Mouse (Mus musculus) layer of hippocampus, postnatal 25 days (tissue): ENCODE measurements around the gene Sf3a3. TPM values are rescaled to one million over a fixed set of nuclear protein-coding genes. Genes with fewer than 3 reads are reported as not detected.
"Not testable (repeated sequence)": the region's sequence is repeated elsewhere in the genome, so short reads cannot be mapped to it uniquely, and the experiment has no call there.

Experiments
- DNase-seq, 2 experiments: peaks; one replicate each; pipeline ENCODE4 v3.0.0; 2022; ENCODE audit warnings: mixed read lengths in 2 of 2, low spot score in 1 of 2; ENCODE audit errors: extremely low spot score in 1 of 2
- total RNA-seq, 2 experiments: library from RNA; stranded (reverse); gene quantifications; 2 replicates each; pipeline ENCODE4 v1.2.3; 2021

Gene Sf3a3
- total RNA-seq, 2 experiments from 2014 or later = 34.6 to 34.8 TPM

GRCm38 (mm10) chr4:124695786-124696516 lies 18.6 kb upstream of the Sf3a3 start:
- DNase-seq = no peak

GRCm38 (mm10) chr4:124699791-124700190 lies 14.8 kb upstream of the Sf3a3 start:
- DNase-seq = no peak

DNA sequence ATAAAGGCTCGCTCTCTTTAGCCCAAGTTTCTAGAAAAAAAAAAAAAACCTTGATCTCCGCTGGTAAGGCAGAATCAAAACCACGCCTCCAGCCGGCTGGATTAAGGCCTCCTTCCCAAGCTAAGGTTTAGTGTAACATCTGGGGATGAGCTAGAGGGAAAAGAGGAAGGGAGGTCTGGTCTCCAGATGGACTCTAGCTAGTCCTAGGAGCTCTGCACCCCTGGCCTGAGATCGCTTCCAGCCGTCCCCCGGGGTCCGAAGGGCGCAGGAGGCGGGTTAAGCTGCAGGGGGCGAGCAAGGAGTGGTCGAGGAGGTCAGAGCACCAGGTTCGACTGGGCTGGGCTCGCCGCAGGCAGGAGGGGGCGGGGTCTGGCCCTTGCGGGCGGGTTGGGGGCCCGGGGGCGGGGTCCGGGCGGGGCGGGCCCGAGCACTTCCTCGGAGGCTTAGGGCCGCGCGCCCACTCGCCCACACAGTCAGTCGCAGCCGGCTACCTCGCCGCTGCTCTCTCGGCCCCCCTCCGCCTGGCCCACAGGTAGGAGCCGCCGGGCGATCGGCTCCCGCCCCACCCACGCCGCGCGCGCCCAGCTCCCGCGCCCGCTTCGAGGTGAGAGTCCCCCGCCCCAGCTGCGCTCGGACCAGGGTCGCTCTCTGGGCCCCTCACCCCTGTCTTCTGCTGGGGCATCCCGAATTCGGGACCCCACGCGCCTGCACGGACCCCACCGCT lies 14.2 kb upstream of the Sf3a3 start, which contains the start of gene Fhl3:
Gene Fhl3 (plus strand): TSS at position 454 of the 724 bp plus-strand sequence.
- DNase-seq = no peak

- DNase-seq = no peak
Observed at GRCm38 (mm10) chr4:124701052-124701845, 13.3 kb upstream of the Sf3a3 start.

GRCm38 (mm10) chr4:124701916-124702315 lies 12.7 kb upstream of the Sf3a3 start:
- DNase-seq = no peak

GRCm38 (mm10) chr4:124703406-124703805 lies 11.2 kb upstream of the Sf3a3 start:
- no peak for DNase-seq

DNA sequence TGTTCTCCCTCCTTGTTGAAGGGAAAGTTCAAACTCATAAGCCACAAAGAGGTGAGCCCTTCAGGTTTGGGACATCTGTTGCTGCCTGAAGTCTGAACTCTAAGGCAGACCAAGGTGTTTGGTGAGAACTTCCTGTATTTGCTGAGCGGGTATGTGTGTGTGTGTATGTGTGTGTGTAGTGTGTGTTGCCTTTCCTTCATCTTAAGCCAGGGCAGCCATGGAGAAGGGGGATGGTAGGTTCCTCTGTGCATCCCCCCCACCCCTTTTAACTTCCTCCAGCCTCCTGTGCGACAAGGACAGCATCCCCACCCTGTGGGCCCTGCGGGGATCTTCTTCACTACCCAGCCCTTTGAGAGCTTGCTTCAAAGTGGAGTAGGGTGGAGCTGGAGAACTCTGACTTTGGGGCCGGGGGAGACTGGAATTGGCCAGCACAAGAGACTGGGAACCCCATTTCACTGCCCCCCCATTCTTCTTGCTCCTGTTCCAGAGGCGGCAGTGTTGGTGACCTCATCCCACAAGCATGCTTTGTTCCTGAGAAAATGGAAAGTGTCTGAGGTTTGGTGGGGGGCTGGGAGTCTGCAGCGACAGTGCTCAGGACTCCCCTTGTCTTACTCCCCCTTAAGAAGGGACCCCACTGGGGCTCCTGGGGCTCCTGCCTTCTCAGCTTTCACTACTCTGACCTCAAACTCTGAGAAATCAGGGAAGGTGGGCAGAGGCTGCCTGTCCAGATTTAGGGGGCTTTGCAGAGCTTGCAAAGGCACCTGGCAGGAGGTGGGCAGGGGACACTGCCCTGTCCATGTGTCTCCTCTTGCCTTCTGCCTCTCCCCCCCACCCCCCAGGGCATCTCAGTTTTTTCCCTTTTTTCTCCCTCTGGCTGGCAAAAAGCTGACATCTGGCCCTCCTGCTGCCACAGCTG lies 10.4 kb upstream of the Sf3a3 start:
- no peak for DNase-seq

GRCm38 (mm10) chr4:124704797-124705474 lies 9.6 kb upstream of the Sf3a3 start:
- no peak for DNase-seq

- DNase-seq = no peak
Observed at GRCm38 (mm10) chr4:124705661-124706269, 8.8 kb upstream of the Sf3a3 start.

- DNase-seq = not testable (repeated sequence)
Observed at GRCm38 (mm10) chr4:124707381-124708199, 7.0 kb upstream of the Sf3a3 start.

DNA sequence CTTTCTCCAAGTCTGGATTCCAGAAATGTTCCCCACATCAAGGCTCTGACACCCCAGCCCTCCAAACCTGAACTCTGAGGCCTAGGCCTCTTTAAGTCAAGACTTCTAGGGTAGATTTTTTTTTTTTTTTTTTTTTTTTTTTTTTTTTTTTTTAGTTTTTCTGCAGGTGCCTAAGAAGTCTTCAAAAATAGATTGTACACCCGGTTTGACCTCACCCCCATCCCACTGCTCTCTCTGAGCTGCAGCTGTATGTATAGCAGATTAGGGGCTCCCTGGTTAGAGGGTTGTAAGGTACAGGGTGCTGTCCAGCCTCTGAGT lies 6.4 kb upstream of the Sf3a3 start:
- not testable (repeated sequence) for DNase-seq

- peak; percentile 41 to 52 for DNase-seq
Observed at GRCm38 (mm10) chr4:124708518-124709477, 5.8 kb upstream of the Sf3a3 start.

- DNase-seq = no peak
Observed at GRCm38 (mm10) chr4:124709961-124710446, 4.6 kb upstream of the Sf3a3 start.

- DNase-seq = no peak
Observed at GRCm38 (mm10) chr4:124710776-124711291, 3.7 kb upstream of the Sf3a3 start.

DNA sequence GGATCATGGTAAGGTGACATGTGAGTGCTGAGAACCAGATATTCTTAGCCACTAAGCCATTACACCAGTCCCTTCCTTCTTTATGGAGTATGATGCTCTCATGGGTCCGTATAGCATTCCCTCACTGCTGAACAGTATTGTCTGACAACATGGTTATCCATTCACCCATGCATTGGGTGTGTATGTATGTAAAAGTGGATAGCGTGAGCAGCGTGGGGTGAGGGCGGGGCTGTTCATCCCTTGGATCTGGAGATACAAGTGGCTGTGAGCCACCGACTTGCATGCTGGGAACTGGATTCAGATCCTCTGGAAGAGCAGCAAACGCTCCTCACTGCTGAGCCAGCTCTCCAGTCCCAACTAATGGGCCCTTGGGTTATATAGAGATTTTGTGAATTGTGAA lies 2.0 kb upstream of the Sf3a3 start:
- DNase-seq = no peak

DNA sequence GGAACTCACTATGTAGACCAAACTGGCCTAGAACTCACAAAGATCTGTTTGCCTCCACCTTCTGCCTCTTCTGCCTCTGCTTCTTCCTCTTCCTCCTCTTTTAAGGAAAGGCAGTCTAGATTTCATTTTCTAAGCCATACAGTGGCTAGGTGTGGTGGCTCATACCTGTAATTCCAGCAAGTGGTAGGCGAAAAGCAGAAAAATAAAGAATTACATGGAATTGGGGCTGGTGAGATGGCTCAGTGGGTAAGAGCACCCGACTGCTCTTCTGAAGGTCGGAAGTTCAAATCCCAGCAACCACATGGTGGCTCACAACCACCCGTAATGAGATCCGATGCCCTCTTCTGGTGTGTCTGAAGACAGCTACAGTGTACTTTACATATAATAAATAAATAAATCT lies 726 bp upstream of the Sf3a3 start:
- DNase-seq = not testable (repeated sequence)

DNA sequence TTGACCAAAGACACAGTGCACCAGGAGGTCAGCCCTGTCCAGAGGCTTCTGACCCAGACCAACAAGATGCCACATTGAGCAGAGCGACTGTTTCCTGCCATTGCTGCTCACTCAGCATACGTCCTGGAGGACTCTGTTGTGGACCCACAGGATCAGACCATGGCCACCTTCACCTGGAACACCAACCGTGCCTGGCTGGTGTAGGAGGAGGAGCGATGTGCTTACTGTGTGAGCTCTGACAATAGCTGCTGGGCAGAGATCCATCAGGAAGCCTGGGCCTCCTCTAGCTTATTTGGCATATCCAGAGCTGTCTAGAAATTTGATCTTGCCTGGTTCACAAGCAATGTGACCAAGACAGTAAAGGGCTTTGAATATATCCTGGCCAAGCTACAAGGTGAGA lies 4.5 kb downstream of the Sf3a3 start:
- no peak for DNase-seq
